In the genomic region with DNA sequence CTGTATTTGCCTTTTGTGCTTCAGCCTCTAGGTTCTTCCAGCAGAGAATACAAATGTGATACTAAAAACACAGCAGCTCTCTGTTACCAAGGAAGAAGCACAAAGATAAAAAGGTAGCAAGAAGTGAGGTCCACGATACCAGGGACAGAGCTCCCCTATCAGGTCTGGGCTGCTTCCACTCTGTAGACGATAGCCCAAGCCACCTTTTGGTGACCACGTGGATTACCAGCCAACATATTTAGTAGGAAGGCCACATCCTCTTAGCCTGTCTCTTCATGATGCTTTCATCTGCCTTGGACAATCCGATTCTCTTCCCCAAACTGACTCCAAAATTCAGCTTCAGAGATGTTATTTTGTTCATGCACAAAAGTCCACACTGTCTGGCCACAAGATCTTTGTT, we compare ENCODE assay signal across 33 mouse cellular contexts.
"Had no signal": no experiment of that assay in that cellular context is flagged by ENCODE, and none has a peak within 500 bp of the region (broad histone marks: within the 10 kb centered on the region; RNA-seq: fewer than 3 reads in every experiment).

No protein-coding gene starts in this region.

- DNase-seq: heart, postnatal 14 days; heart, postnatal 36 days; heart, postnatal 4 days; kidney, adult 11 months; kidney, adult 18-20 months; kidney, adult 2 months; kidney, adult 8-10 months; kidney, adult 9 months; kidney, postnatal 10 days; kidney, postnatal 14 days; kidney, postnatal 25 days; kidney, postnatal 36 days; kidney, postnatal 4 days; layer of hippocampus, adult 9-11 months; layer of hippocampus, postnatal 36 days had no signal

- H3K27me3 ChIP-seq: heart, embryonic 13.5 days; heart, embryonic 15.5 days; hindbrain, embryonic 12.5 days; hindbrain, embryonic 13.5 days; hindbrain, embryonic 15.5 days; intestine, embryonic 15.5 days; kidney, embryonic 15.5 days had no signal

- H3K9ac ChIP-seq: heart, embryonic 13.5 days; heart, embryonic 15.5 days; hindbrain, embryonic 12.5 days; hindbrain, embryonic 13.5 days; hindbrain, embryonic 14.5 days; hindbrain, embryonic 15.5 days; intestine, embryonic 15.5 days; kidney, embryonic 15.5 days had no signal

- H3K9me3 ChIP-seq: heart, embryonic 13.5 days; heart, embryonic 15.5 days; hindbrain, embryonic 10.5 days; hindbrain, embryonic 12.5 days; hindbrain, embryonic 13.5 days; hindbrain, embryonic 15.5 days; intestine, embryonic 15.5 days; kidney, embryonic 15.5 days had no signal

- H3K4me1 ChIP-seq: hindbrain, embryonic 12.5 days had no signal

- H3K27ac ChIP-seq: heart, embryonic 13.5 days; heart, embryonic 15.5 days; hindbrain, embryonic 10.5 days; hindbrain, embryonic 12.5 days; hindbrain, embryonic 13.5 days; hindbrain, embryonic 14.5 days; hindbrain, embryonic 15.5 days; hindbrain, postnatal 0 days; intestine, embryonic 15.5 days; kidney, embryonic 15.5 days; kidney, postnatal 0 days; layer of hippocampus, adult 2 months; left cerebral cortex, adult 2 months had no signal

- H3K4me2 ChIP-seq: heart, embryonic 11.5 days; heart, embryonic 13.5 days; heart, embryonic 15.5 days; hindbrain, embryonic 12.5 days; hindbrain, embryonic 13.5 days; hindbrain, embryonic 14.5 days; hindbrain, embryonic 15.5 days; intestine, embryonic 15.5 days; kidney, embryonic 15.5 days had no signal

- H3K36me3 ChIP-seq: heart, embryonic 13.5 days; heart, embryonic 15.5 days; hindbrain, embryonic 10.5 days; hindbrain, embryonic 12.5 days; hindbrain, embryonic 13.5 days; hindbrain, embryonic 15.5 days; intestine, embryonic 15.5 days; kidney, embryonic 15.5 days had no signal

- H3K4me3 ChIP-seq: heart, embryonic 13.5 days; heart, embryonic 15.5 days; hindbrain, embryonic 10.5 days; hindbrain, embryonic 12.5 days; hindbrain, embryonic 13.5 days; hindbrain, embryonic 15.5 days; intestine, embryonic 15.5 days; kidney, embryonic 15.5 days; layer of hippocampus, adult 2 months; left cerebral cortex, adult 2 months had no signal

- ATAC-seq: hindbrain, embryonic 16.5 days; hindbrain, postnatal 0 days; inflammation-experienced regulatory T-cells, adult 6 months; intestine, embryonic 15.5 days; intestine, embryonic 16.5 days; intestine, postnatal 0 days had no signal
